Mouse (Mus musculus) heart, embryonic 14.5 days (tissue): Measurements from ENCODE around the gene Tex21. TPM values are rescaled to one million over a fixed set of nuclear protein-coding genes. Genes with fewer than 3 reads are reported as not detected.
"Not testable (repeated sequence)": the region's sequence is repeated elsewhere in the genome, so short reads cannot be mapped to it uniquely, and the experiment has no call there.

Source experiments
- ATAC-seq: fragments of 200-750 bp; cut with Nextera tagmentation; 2 replicates; pipeline ENCODE4 v1.8.0; 2017; ENCODE audit warnings: low read depth, moderate TSS enrichment; ENCODE audit not compliant: insufficient number of reproducible peaks, insufficient read depth, low FRiP score
- H3K27ac ChIP-seq, 2 experiments: fragments of 200-500 bp in 1 of 2; fragments of 300-500 bp in 1 of 2; sonication (generic) in 1 of 2; replicated peaks in 1 of 2; 2 replicates each; pipeline ENCODE4 v1.5.1; 2012 to 2014; ENCODE audit warnings: low read depth in 2 of 2, low read length in 2 of 2, control low read depth in 1 of 2, mild to moderate bottlenecking in 1 of 2, mixed read lengths in 1 of 2; ENCODE audit not compliant: control insufficient read depth in 1 of 2, insufficient read depth in 1 of 2
- H3K27me3 ChIP-seq: fragments of 300-500 bp; sonication (generic); 2 replicates; pipeline ENCODE4 v1.6.1; 2014; ENCODE audit warnings: mild to moderate bottlenecking, low read length, control low read depth; ENCODE audit not compliant: control insufficient read depth, insufficient read depth
- H3K36me3 ChIP-seq: fragments of 300-500 bp; sonication (generic); 2 replicates; pipeline ENCODE4 v1.6.1; 2014; ENCODE audit warnings: mild to moderate bottlenecking, control low read depth, low read length, mixed read lengths; ENCODE audit not compliant: control insufficient read depth, insufficient read depth
- H3K4me1 ChIP-seq, 2 experiments: fragments of 200-500 bp in 1 of 2; fragments of 300-500 bp in 1 of 2; sonication (generic) in 1 of 2; 2 replicates each; pipeline ENCODE4 v1.6.1; 2012 to 2014; ENCODE audit warnings: low read length in 2 of 2, control low read depth in 1 of 2, mixed read lengths in 1 of 2; ENCODE audit not compliant: control insufficient read depth in 2 of 2, insufficient read depth in 2 of 2
- H3K4me2 ChIP-seq: fragments of 300-500 bp; sonication (generic); 2 replicates; pipeline ENCODE4 v1.6.1; 2014; ENCODE audit warnings: mild to moderate bottlenecking, low read length
- H3K4me3 ChIP-seq, 2 experiments: fragments of 200-500 bp in 1 of 2; fragments of 300-500 bp in 1 of 2; sonication (generic) in 1 of 2; 2 replicates each; pipeline ENCODE4 v1.5.1; 2012 to 2014; ENCODE audit warnings: low read length in 2 of 2, mild to moderate bottlenecking in 2 of 2, control low read depth in 1 of 2, low read depth in 1 of 2, moderate library complexity in 1 of 2; ENCODE audit not compliant: control insufficient read depth in 1 of 2, insufficient read depth in 1 of 2
- H3K9ac ChIP-seq: fragments of 300-500 bp; sonication (generic); 2 replicates; pipeline ENCODE4 v1.6.1; 2014; ENCODE audit warnings: mild to moderate bottlenecking, low read length
- H3K9me3 ChIP-seq: fragments of 300-500 bp; sonication (generic); 2 replicates; pipeline ENCODE4 v1.6.1; 2016; ENCODE audit warnings: low read length, control low read depth; ENCODE audit not compliant: control insufficient read depth
- WGBS: fragments of 180-500 bp; shearing (Covaris S2); extraction: QIAGEN DNeasy Blood & Tissue Kit; methylation state at CpG from one replicate; pipeline ENCODE4 v1.1.7; 2014; 5-methylcytosine and 5-hydroxymethylcytosine counted together
- polyA plus RNA-seq: library from polyadenylated mRNA; unstranded; fragments of >200 nt; fragmentation: Nextera tagmentation; extraction: Ambion mirVana; gene quantifications from 2 replicates; pipeline ENCODE4 v1.2.1, GENCODE M21; 2014

Tex21 gene
- polyA plus RNA-seq, 1 experiment from 2014 or later: 0.22 TPM

DNA sequence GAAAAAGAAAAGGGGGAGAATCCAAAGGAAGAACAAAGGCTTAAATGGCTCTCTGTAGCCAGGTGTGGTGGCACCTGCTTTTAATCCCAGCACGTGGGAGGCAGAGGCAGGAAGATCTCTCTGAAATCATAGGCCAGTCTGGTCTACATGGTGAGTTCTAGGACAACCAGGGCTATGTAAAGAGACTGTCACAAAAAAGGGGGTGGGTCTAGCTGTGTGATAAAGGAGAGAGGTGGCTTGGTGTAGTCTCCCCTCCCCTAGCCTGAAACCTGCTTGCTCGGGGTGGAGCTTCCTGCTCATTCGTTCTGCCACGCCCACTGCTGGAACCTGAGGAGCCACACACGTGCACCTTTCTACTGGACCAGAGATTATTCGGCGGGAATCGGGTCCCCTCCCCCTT lies 24.4 kb downstream of the Tex21 start:
- H3K4me2 ChIP-seq, ATAC-seq, H3K9ac ChIP-seq, H3K36me3 ChIP-seq, H3K27me3 ChIP-seq, H3K9me3 ChIP-seq, H3K4me3 ChIP-seq, H3K4me1 ChIP-seq, H3K27ac ChIP-seq: not testable (repeated sequence)
- 46% methylated on average over 4 of the region's 8 CpGs for WGBS

DNA sequence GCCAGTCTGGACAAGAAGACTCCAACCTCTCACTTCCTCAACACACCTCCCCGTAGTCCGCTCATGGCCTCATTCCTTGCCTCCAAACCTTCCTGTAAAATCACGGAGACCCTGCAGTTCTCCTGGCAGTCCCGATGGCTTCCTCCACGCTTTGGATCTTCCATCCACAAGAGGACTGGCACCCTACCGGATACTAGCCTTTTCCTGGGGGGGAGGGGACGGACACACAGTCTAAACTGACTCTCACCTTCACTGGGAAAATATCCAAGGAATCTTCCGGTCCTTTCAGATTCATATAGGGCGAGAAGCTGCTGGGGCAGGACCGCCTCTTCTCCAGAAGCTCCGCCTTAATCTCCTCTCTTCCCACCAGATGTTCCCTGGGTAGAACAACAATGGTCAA lies 29.8 kb downstream of the Tex21 start:
- Histone ChIP-seq H3K4me3 (no peak overlapping the region), H3K4me2 (peak overlapping the region; percentile 35; the same call in 1 of the 2 replicates)
- no peak for ATAC-seq

DNA sequence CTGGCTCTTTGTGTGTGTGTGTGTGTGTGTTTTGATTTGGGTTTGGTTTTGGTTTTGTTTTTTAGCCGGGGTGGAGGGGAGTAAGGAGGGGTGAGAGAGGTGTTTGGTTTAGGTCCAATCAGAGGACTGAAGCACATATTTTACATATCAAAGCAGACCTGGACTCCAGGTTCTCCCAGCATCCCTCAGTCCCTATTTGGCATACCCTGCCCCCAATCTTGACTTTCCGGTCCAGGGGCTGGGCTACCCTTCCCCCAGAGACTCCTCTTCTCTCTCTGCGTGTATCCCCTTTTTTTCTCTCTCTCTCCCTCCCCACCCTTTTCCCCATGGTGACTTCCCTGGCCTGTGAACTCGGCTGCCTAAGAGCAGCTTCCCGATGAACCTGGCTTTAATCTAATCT lies 31.4 kb downstream of the Tex21 start:
- no peaks in the 10 kb centered on the region for H3K9me3 ChIP-seq
- H3K9ac ChIP-seq: no peak overlapping the region
- H3K4me1 ChIP-seq: peaks cover 2 to 15% of the 10 kb centered on the region in 2 experiments; a peak in 3 of 4 replicates
- no peaks in the 10 kb centered on the region for H3K36me3 ChIP-seq
- ATAC-seq: no peak
- H3K4me3 ChIP-seq: no peak overlapping the region
- WGBS: 11% methylated on average over 5 of the region's 5 CpGs
- H3K27ac ChIP-seq: no peak overlapping the region
- peak overlapping the region; percentile 28; the same call in 1 of the 2 replicates for H3K4me2 ChIP-seq
- H3K27me3 ChIP-seq: no peaks in the 10 kb centered on the region

More for the DNA sequence above, 29.8 kb downstream of the Tex21 start:
- Histone ChIP-seq H3K9me3 (no peaks in the 10 kb centered on the region), H3K27ac (no peak overlapping the region), H3K36me3 (no peaks in the 10 kb centered on the region), H3K9ac (no peak overlapping the region), H3K27me3 (no peaks in the 10 kb centered on the region), H3K4me1 (peaks cover 2 to 15% of the 10 kb centered on the region in 2 experiments; a peak in 3 of 4 replicates)
- WGBS: 52% methylated on average over 11 of the region's 11 CpGs

DNA sequence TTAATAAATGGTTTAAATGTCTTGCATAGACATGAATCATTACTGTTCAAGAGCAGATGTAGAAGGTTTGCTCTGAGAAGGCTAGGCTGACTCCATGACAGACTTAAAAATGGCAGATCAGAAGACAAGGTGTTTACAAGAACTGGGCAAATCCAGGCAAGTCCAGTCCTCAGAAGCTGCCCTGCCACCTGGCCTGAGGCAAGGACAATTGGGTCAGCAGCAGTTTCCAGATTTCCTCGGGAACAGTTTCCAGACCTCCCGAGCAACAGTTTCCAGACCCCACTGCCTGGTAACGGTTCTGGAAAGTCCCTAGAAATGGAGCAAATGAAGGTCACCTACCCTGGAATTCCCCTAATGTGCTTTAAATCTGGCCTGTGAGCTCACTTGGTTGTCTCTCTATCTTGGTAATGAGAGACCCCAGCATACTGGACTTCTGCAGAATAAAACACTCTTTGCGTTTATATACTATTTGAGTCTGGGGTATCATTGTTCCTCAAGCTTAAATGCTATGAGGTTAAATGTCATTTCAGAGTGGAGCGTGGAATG lies 37.0 kb downstream of the Tex21 start:
- no peak for ATAC-seq
- Histone ChIP-seq H3K4me3 (no peak overlapping the region), H3K27me3 (no peaks in the 10 kb centered on the region), H3K4me2 (no peak overlapping the region), H3K27ac (no peak overlapping the region), H3K9me3 (no peaks in the 10 kb centered on the region), H3K36me3 (no peaks in the 10 kb centered on the region), H3K9ac (no peak overlapping the region), H3K4me1 (no peaks in the 10 kb centered on the region)
- 89% methylated on average over 5 of the region's 5 CpGs for WGBS

DNA sequence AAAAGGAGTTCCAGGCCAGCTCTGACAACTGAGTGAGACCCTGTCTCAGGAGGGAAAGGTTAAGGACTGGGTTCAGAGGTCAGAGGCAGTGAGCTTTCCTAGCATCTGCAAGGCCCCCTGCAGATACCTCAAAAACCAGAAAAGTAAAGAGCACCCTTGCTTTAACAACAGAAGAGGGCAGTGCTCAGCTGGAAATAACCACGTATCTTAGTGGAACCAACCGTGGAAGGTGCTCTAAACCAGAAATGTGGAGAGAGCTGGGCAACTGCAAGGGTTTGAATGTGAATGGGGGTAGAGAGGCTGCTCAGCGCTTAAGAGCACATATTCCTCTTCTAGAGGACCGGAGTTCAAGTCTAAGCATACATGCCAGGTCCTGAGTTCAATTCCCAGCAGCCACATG lies 46.2 kb downstream of the Tex21 start:
- WGBS: 70% methylated on average over 4 of the region's 4 CpGs
- peaks cover 4 to 6% of the 10 kb centered on the region in 2 experiments; a peak in 2 of 4 replicates for H3K4me1 ChIP-seq

DNA sequence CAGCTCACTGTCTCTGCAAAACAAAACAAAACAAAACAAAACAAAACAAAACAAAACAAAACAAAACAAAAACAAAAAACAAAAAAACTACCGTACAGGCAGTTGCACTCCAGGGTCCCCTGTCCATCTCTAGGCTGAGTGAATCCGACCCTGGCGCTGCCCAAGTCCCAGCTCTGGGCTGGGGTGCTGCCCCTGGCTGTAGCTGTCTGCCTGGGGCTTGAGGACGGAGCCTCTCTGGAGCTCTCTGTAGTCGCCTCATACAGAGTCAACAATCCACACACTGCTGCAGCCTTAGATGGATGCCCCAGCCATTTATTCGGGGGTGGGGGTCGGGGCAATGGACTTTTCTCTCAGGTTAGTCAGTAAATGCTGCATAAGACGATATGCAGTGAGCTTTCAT lies 49.5 kb downstream of the Tex21 start:
- 36% methylated on average over 8 of the region's 8 CpGs for WGBS
- H3K4me1 ChIP-seq: peaks cover 4 to 6% of the 10 kb centered on the region in 2 experiments; a peak in 2 of 4 replicates
- H3K36me3 ChIP-seq: no peaks in the 10 kb centered on the region
- ATAC-seq: no peak
- H3K9me3 ChIP-seq: no peaks in the 10 kb centered on the region
- H3K27me3 ChIP-seq: no peaks in the 10 kb centered on the region
- H3K4me3 ChIP-seq: peak overlapping the region; percentile 31 to 41
- peak overlapping the region; percentile 27; the same call in 1 of the 2 replicates for H3K9ac ChIP-seq
- H3K4me2 ChIP-seq: peak overlapping the region; percentile 96
- H3K27ac ChIP-seq: no peak overlapping the region

More for the DNA sequence above, 46.2 kb downstream of the Tex21 start:
- no peak overlapping the region for H3K9ac ChIP-seq
- no peak overlapping the region for H3K4me3 ChIP-seq
- H3K36me3 ChIP-seq: no peaks in the 10 kb centered on the region
- no peak for ATAC-seq
- H3K27me3 ChIP-seq: no peaks in the 10 kb centered on the region
- no peak overlapping the region for H3K27ac ChIP-seq
- H3K9me3 ChIP-seq: no peaks in the 10 kb centered on the region
- no peak overlapping the region for H3K4me2 ChIP-seq

DNA sequence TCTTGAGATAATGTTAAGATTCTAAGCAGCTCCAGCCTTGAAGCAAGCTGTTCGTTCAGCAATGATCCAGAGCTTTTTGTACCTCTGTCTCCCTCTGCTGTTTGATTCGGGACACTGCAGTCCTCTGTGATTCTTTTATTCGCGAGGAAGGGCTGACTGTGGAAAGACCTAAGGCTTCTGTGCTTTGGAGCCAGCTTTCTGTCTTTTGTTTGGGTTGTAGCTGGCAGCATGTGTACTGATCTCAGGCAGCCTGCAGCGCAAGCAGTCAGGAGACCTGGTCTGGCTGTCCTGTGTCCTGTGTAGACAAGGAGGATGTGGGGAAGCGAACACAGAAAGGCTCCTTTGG lies 49.9 kb downstream of the Tex21 start:
- Histone ChIP-seq H3K4me3 (peak overlapping the region; percentile 31 to 41), H3K27ac (peak overlapping the region in 1 of 2 experiments; percentile 46; a peak in 2 of 4 replicates), H3K9me3 (no peaks in the 10 kb centered on the region), H3K27me3 (no peaks in the 10 kb centered on the region), H3K4me2 (peak overlapping the region; percentile 96), H3K4me1 (peaks cover 4 to 6% of the 10 kb centered on the region in 2 experiments; a peak in 2 of 4 replicates), H3K36me3 (no peaks in the 10 kb centered on the region), H3K9ac (peak overlapping the region; percentile 66)
- ATAC-seq: peak; percentile 43
- WGBS: 7% methylated on average over 6 of the region's 6 CpGs
